Mouse (Mus musculus): ENCODE measurements around the gene Kndc1.

GRCm38 (mm10) chr7:139982058-139982457 is 87.6 kb downstream of the Kndc1 start:
- TF ChIP-seq CTCF (IDR thresholded peaks at IDR 0.05; ENCODE audit: insufficient read depth, low read depth, low read length) (no peak), POLR2A (IDR thresholded peaks at IDR 0.05; ENCODE audit: insufficient read depth, low read depth, low read length) (no peak)

Data from olfactory bulb, adult 2 months (tissue).